Mouse (Mus musculus): ENCODE measurements around the gene Col12a1. TPM values are rescaled to one million over a fixed set of nuclear protein-coding genes. Genes with fewer than 3 reads are reported as not detected.

The Col12a1 gene
- polyA plus RNA-seq, 1 experiment from 2014 or later, result 16.9 TPM

DNA sequence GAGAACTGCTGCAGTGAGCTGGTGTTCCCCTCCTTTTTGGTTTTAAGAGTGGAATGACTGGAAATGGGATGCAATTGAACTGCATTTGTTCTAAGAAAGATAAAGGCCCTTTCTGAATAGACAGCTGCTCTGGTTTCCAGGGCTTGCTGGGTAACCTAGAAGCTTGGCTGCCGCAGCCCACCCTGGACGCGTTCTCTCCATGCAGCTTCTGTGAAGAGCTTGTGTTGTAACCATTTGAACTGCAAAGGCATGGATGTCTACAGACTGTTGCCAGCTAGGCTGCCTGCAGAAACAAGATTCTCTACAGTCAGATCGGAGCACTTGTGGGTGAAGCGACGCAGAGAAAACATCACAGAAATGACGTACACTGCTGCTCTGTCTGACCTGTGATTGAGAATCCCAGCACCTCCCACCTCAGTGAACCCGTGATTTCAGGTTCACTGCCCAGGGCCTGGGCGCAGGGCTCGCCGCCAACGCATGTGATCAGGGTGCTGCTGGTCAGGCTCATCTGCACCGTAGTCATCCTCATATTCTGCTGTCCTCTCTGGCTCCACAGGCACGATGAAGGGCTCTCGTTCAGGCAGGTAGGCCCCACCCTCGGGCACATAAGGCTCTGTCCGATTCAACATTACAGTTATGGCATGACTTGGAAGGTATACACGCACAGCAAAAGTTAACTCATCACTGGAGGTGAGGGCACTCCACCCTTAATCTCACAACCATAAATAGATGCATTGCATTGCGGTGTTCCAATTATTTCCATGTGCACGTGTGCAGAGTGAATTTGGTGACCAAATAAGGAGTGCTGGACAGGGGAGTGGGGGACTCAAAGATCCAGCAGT, 119.0 kb downstream of the Col12a1 start:
- H3K9me3 ChIP-seq, result no peaks in the 10 kb centered on the region
- no peak overlapping the region for H3K4me3 ChIP-seq
- H3K4me2 ChIP-seq, result no peak overlapping the region
- no peak overlapping the region for H3K9ac ChIP-seq
- no peak overlapping the region for H3K27ac ChIP-seq
- H3K27me3 ChIP-seq, result no peaks in the 10 kb centered on the region
- no peaks in the 10 kb centered on the region for H3K4me1 ChIP-seq
- no peaks in the 10 kb centered on the region for H3K36me3 ChIP-seq
- WGBS, result 82% methylated on average over 20 of the region's 20 CpGs
- no peak for ATAC-seq (ENCODE audit: borderline replicate concordance, extremely low read depth, low FRiP score, low TSS enrichment)

DNA sequence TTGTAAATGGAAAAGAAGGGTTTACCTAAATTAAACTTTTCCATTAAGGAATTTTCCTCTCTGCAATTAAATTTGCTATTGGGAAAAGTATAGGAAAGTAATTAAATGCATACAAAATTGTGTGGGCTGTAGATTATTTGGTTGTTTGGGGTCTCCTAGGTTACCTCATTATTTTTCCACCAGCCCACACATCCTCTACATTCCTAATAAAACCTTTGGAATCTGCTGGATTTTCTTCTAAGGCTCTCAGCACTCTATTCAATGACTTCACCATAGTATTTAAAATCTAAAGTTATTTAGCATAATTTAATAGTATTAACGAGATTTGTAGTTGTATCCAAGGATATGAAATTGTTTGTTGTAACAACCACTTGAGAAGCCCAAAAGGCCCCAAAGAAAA, 120.1 kb downstream of the Col12a1 start:
- Histone ChIP-seq H3K27me3 (no peaks in the 10 kb centered on the region), H3K27ac (no peak overlapping the region), H3K9ac (no peak overlapping the region), H3K4me3 (no peak overlapping the region), H3K4me2 (no peak overlapping the region), H3K9me3 (no peaks in the 10 kb centered on the region), H3K4me1 (no peaks in the 10 kb centered on the region), H3K36me3 (no peaks in the 10 kb centered on the region)
- no peak for ATAC-seq (ENCODE audit: borderline replicate concordance, extremely low read depth, low FRiP score, low TSS enrichment)
- 69% methylated on average over 1 of the region's 1 CpGs for WGBS

DNA sequence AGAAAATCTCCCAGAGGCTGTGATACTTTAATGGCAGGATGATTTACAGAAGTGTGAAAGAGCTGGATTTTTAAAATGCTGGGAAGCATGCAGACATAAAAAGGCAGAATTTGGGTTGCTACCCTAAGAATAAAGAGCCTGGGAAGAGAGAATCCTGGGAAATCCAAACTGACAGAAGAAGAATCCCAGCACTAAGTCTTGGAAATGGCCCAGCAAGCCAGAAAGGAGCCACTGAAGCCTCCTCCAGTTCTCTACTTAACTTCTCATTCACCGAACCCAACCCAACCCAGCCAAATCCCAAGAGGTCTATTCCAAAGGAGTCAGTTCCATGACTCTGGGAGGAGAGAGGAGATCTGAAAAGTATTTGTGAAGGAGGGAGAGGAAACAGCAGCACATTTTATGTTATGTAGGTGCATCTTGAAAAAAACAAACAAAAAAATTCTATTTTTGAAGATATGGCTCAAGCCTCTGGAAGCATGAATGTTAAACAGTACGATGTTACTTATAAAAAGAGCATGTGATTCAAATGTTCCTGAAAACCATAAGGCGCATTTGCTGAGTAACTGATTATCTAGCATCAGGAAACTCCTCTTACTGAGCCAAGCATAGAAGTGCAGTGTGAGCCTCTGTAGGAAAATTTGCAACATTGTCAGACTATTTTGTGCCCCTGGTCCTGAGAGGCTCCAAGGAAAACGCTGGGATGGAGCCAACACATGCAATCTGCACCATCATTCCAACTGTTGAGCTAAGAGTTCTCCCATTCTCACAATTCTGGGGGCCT, 132.0 kb downstream of the Col12a1 start:
- H3K27me3 ChIP-seq, result no peaks in the 10 kb centered on the region
- no peak overlapping the region for H3K4me2 ChIP-seq
- no peaks in the 10 kb centered on the region for H3K4me1 ChIP-seq
- no peak overlapping the region for H3K27ac ChIP-seq
- H3K36me3 ChIP-seq, result no peaks in the 10 kb centered on the region
- WGBS, result 82% methylated on average over 4 of the region's 4 CpGs
- H3K9me3 ChIP-seq, result no peaks in the 10 kb centered on the region
- no peak for ATAC-seq (ENCODE audit: borderline replicate concordance, extremely low read depth, low FRiP score, low TSS enrichment)
- H3K4me3 ChIP-seq, result no peak overlapping the region
- no peak overlapping the region for H3K9ac ChIP-seq

DNA sequence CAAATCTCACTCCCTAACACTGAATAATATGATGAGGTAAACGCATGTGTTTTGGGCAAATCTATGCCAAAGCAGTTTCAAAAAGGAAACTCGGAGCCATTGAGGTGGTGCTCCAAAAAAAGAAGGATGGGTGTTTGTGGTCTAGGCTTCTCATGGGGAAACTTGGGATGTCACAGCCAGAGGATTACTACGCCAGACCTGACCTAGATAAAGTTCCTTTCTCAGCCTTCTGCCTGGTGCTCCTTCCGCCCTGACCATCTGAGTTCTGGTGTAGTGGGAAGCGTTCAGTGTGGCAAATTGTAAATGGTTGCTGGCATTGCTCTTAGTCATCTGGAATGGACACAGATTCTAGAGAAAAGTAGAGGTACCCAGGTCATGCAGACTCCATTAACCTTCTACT, 151.8 kb downstream of the Col12a1 start:
- no peak for ATAC-seq (ENCODE audit: borderline replicate concordance, extremely low read depth, low FRiP score, low TSS enrichment)
- 88% methylated on average over 5 of the region's 5 CpGs for WGBS

DNA sequence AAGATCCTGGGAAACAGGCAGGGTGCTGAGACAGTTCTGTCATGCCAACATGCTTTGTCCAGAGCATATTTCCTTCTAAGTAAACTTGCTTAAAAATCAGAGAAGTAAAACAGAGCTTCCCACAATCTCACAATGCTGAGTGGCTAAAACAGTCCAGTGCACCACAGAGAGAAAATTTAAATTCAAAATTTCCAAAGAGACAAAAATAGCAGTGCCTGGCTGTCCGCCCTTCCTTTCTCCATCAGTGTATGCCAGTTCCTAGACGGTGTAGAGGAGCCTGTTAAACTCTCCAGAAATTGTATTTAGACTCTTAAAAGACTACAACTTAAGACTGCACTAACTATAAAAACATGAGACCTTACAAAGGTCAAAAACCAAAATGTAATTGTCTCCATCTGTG, 165.3 kb downstream of the Col12a1 start:
- no peaks in the 10 kb centered on the region for H3K27me3 ChIP-seq
- no peaks in the 10 kb centered on the region for H3K9me3 ChIP-seq
- H3K4me3 ChIP-seq, result no peak overlapping the region
- H3K27ac ChIP-seq, result no peak overlapping the region
- 68% methylated on average over 2 of the region's 2 CpGs for WGBS
- H3K4me2 ChIP-seq, result no peak overlapping the region
- no peaks in the 10 kb centered on the region for H3K4me1 ChIP-seq
- H3K36me3 ChIP-seq, result no peaks in the 10 kb centered on the region
- ATAC-seq (ENCODE audit: borderline replicate concordance, extremely low read depth, low FRiP score, low TSS enrichment), result no peak
- H3K9ac ChIP-seq, result no peak overlapping the region

More for the DNA sequence above, 151.8 kb downstream of the Col12a1 start:
- Histone ChIP-seq H3K27ac (no peak overlapping the region), H3K9ac (no peak overlapping the region), H3K4me1 (no peaks in the 10 kb centered on the region), H3K27me3 (no peaks in the 10 kb centered on the region), H3K4me2 (no peak overlapping the region), H3K4me3 (no peak overlapping the region), H3K9me3 (no peaks in the 10 kb centered on the region), H3K36me3 (no peaks in the 10 kb centered on the region)

Other genes with a start within 250 kb of the Col12a1 start
- 634 and 682 TPM in 2 replicates for gene Cox7a2, start 41.0 kb upstream of the Col12a1 start, polyA plus RNA-seq (2015; fragmentation: Nextera tagmentation; extraction: Ambion mirVana)
- 97.5 and 101 TPM in 2 replicates for gene Tmem30a, start 74.7 kb upstream of the Col12a1 start, polyA plus RNA-seq (2015; fragmentation: Nextera tagmentation; extraction: Ambion mirVana)

All from lung, embryonic 15.5 days (tissue).